Mouse (Mus musculus) stomach, postnatal 0 days (tissue): ENCODE data around the gene AU022751. TPM values are rescaled to one million over a fixed set of nuclear protein-coding genes. Genes with fewer than 3 reads are reported as not detected.
"Not testable (repeated sequence)": the region's sequence is repeated elsewhere in the genome, so short reads cannot be mapped to it uniquely, and the experiment has no call there.

ENCODE experiments used
- ATAC-seq: fragments of 200-750 bp; cut with Nextera tagmentation; 2 replicates; pipeline ENCODE4 v1.8.0; 2017; ENCODE audit not compliant: low FRiP score, low TSS enrichment
- DNase-seq: peaks from one replicate; pipeline ENCODE4 v3.0.0-alpha.2; 2016; ENCODE audit warnings: low spot score
- H3K27ac ChIP-seq: fragments of 300-500 bp; sonication (generic); replicated peaks from 2 replicates; pipeline ENCODE4 v1.5.1; 2014; ENCODE audit warnings: mild to moderate bottlenecking, control low read depth
- H3K27me3 ChIP-seq: fragments of 300-500 bp; sonication (generic); 2 replicates; pipeline ENCODE4 v1.6.1; 2014; ENCODE audit warnings: low read length; ENCODE audit not compliant: control insufficient read depth, insufficient read depth
- H3K36me3 ChIP-seq: fragments of 300-500 bp; sonication (generic); 2 replicates; pipeline ENCODE4 v1.6.1; 2014; ENCODE audit warnings: low read length, mixed read lengths; ENCODE audit not compliant: control insufficient read depth, insufficient read depth
- H3K4me1 ChIP-seq: fragments of 300-500 bp; sonication (generic); replicated peaks from 2 replicates; pipeline ENCODE4 v1.6.1; 2014; ENCODE audit warnings: antibody characterized with exemption; ENCODE audit not compliant: control insufficient read depth, insufficient read depth
- H3K4me2 ChIP-seq: fragments of 300-500 bp; sonication (generic); replicated peaks from 2 replicates; pipeline ENCODE4 v1.6.1; 2014; ENCODE audit warnings: low read depth, mild to moderate bottlenecking, control low read depth, moderate library complexity
- H3K4me3 ChIP-seq: fragments of 300-500 bp; sonication (generic); 2 replicates; pipeline ENCODE4 v1.5.1; 2014; ENCODE audit warnings: low read depth, low read length, control low read depth
- H3K9ac ChIP-seq: fragments of 300-500 bp; sonication (generic); 2 replicates; pipeline ENCODE4 v1.6.1; 2014; ENCODE audit warnings: mild to moderate bottlenecking, low read length, control low read depth, mixed read lengths
- H3K9me3 ChIP-seq: fragments of 300-500 bp; sonication (generic); 2 replicates; pipeline ENCODE4 v1.6.1; 2016; ENCODE audit warnings: low read length; ENCODE audit not compliant: control insufficient read depth
- CTCF ChIP-seq: IDR thresholded peaks from 2 replicates; pipeline ENCODE4 v1.5.1; 2016; ENCODE audit warnings: antibody characterized with exemption, low read depth, mild to moderate bottlenecking, moderate library complexity
- EP300 ChIP-seq: optimal IDR thresholded peaks from 2 replicates; pipeline ENCODE3; 2016; ENCODE audit warnings: antibody characterized with exemption
- WGBS: fragments of 180-500 bp; shearing (Covaris S2); extraction: QIAGEN DNeasy Blood & Tissue Kit; methylation state at CpG from one replicate; pipeline ENCODE4 v1.1.7; 2014; 5-methylcytosine and 5-hydroxymethylcytosine counted together
- polyA plus RNA-seq: library from polyadenylated mRNA; unstranded; fragments of >200 nt; fragmentation: Nextera tagmentation; extraction: Ambion mirVana; gene quantifications from 2 replicates; pipeline ENCODE4 v1.2.1, GENCODE M21; 2015

AU022751 gene
- polyA plus RNA-seq = not detected in 2 replicates

- TF ChIP-seq EP300 (no peak), CTCF (no peak)
- ATAC-seq = no peak
- H3K9ac ChIP-seq = no peak within 1 kb of the TSS
- H3K36me3 ChIP-seq = no peaks in the 10 kb centered on the region
- H3K27me3 ChIP-seq = no peaks in the 10 kb centered on the region
- H3K27ac ChIP-seq = no peak within 1 kb of the TSS
- H3K4me1 ChIP-seq = no peaks in the 10 kb centered on the region
- DNase-seq = no peak
- no peaks in the 10 kb centered on the region for H3K9me3 ChIP-seq
- 92% methylated on average over 34 of the region's 39 CpGs for WGBS
- H3K4me3 ChIP-seq = no peak within 1 kb of the TSS
- H3K4me2 ChIP-seq = no peak within 1 kb of the TSS
Observed at GRCm38 (mm10) chrX:6082954-6083680, at the start of gene AU022751. TSS of gene AU022751 (minus strand) at chrX:6083419.

GRCm38 (mm10) chrX:6091996-6092757 is 9.0 kb upstream of the AU022751 start:
- Histone ChIP-seq H3K27ac (no peak overlapping the region), H3K4me1 (no peaks in the 10 kb centered on the region), H3K4me3 (peak overlapping the region; percentile 15; the same call in 1 of the 2 replicates), H3K4me2 (peak overlapping the region; percentile 37), H3K9ac (no peak overlapping the region), H3K9me3 (no peaks in the 10 kb centered on the region), H3K27me3 (no peaks in the 10 kb centered on the region), H3K36me3 (no peaks in the 10 kb centered on the region)
- ATAC-seq (no peak), DNase-seq (peak; percentile 15)
- 13% methylated on average over 26 of the region's 30 CpGs for WGBS
- peak; percentile 52 for TF ChIP-seq CTCF
- no peak for TF ChIP-seq EP300

- Histone ChIP-seq H3K4me2 (no peak overlapping the region), H3K9ac (no peak overlapping the region), H3K4me1 (no peaks in the 10 kb centered on the region), H3K9me3 (no peaks in the 10 kb centered on the region), H3K27me3 (no peaks in the 10 kb centered on the region), H3K4me3 (no peak overlapping the region), H3K27ac (no peak overlapping the region), H3K36me3 (no peaks in the 10 kb centered on the region)
- DNase-seq (no peak), ATAC-seq (no peak)
- WGBS = 27% methylated on average over 12 of the region's 12 CpGs
- TF ChIP-seq CTCF (no peak), EP300 (no peak)
Observed at GRCm38 (mm10) chrX:6091547-6091946, 8.3 kb upstream of the AU022751 start.

GRCm38 (mm10) chrX:6061563-6061962 is 21.7 kb downstream of the AU022751 start:
- no peaks in the 10 kb centered on the region for H3K27me3 ChIP-seq
- ATAC-seq = no peak
- H3K9me3 ChIP-seq = no peaks in the 10 kb centered on the region
- H3K4me3 ChIP-seq = no peak overlapping the region
- no peak for DNase-seq
- no peaks in the 10 kb centered on the region for H3K4me1 ChIP-seq
- no peak overlapping the region for H3K9ac ChIP-seq
- no peaks in the 10 kb centered on the region for H3K36me3 ChIP-seq
- no peak overlapping the region for H3K27ac ChIP-seq
- 64% methylated on average over 1 of the region's 1 CpGs for WGBS
- no peak overlapping the region for H3K4me2 ChIP-seq
- TF ChIP-seq EP300 (no peak), CTCF (no peak)

GRCm38 (mm10) chrX:6047936-6048614 is 35.1 kb downstream of the AU022751 start:
- ATAC-seq = peak; percentile 54; the same call in 1 of the 2 replicates
- DNase-seq, H3K27ac ChIP-seq, H3K9ac ChIP-seq, H3K36me3 ChIP-seq, H3K9me3 ChIP-seq, H3K4me1 ChIP-seq, H3K27me3 ChIP-seq: not testable (repeated sequence)
- H3K4me3 ChIP-seq = 0 out of 2 replicates have a peak overlapping the region, but pooled peaks have one; percentile 12
- WGBS = no CpG with 5 or more reads among the region's 60 CpGs
- peak overlapping the region; percentile 38; the same call in 1 of the 2 replicates for H3K4me2 ChIP-seq

GRCm38 (mm10) chrX:6047066-6047935 is 35.9 kb downstream of the AU022751 start, which contains the start of gene Nudt11:
TSS of gene Nudt11 (plus strand) at chrX:6047453.
- no CpG with 5 or more reads among the region's 121 CpGs for WGBS
- not testable (repeated sequence) for H3K27ac ChIP-seq, DNase-seq, H3K27me3 ChIP-seq, H3K9me3 ChIP-seq, H3K4me1 ChIP-seq, H3K36me3 ChIP-seq, H3K9ac ChIP-seq
- ATAC-seq = peak; percentile 85
- 0 out of 2 replicates have a peak within 1 kb of the TSS, but pooled peaks have one; percentile 20 for H3K4me2 ChIP-seq
- 0 out of 2 replicates have a peak within 1 kb of the TSS, but pooled peaks have one; percentile 12 for H3K4me3 ChIP-seq
